Mouse (Mus musculus): Measurements from ENCODE around the gene Icam1.
"Not testable (repeated sequence)": the region's sequence is repeated elsewhere in the genome, so short reads cannot be mapped to it uniquely, and the experiment has no call there.

The Icam1 gene

GRCm38 (mm10) chr9:21022726-21023125, 6.9 kb downstream of the Icam1 start:
- no peak for DNase-seq (ENCODE audit: low spot score in 2 of 2)

GRCm38 (mm10) chr9:21025258-21025810, 9.5 kb downstream of the Icam1 start:
- DNase-seq (ENCODE audit: low spot score in 2 of 2), result no peak

GRCm38 (mm10) chr9:21026849-21027248, 11.1 kb downstream of the Icam1 start:
- no peak for DNase-seq (ENCODE audit: low spot score in 2 of 2)

- peak in 1 of 2 experiments; percentile 29 for DNase-seq (ENCODE audit: low spot score in 2 of 2)
Observed at GRCm38 (mm10) chr9:21027774-21028290, 12.0 kb downstream of the Icam1 start.

- DNase-seq (ENCODE audit: low spot score in 2 of 2), result peak; percentile 43 to 57
Observed at GRCm38 (mm10) chr9:21028560-21029110, 12.8 kb downstream of the Icam1 start.

- peak; percentile 92 to 95 for DNase-seq (ENCODE audit: low spot score in 2 of 2)
Observed at GRCm38 (mm10) chr9:21029291-21030054, 13.7 kb downstream of the Icam1 start, which contains the start of gene Icam4. Icam4 (plus strand) TSS chr9:21029373.

GRCm38 (mm10) chr9:21030055-21030600, 14.3 kb downstream of the Icam1 start:
- peak in 1 of 2 experiments; percentile 63 for DNase-seq (ENCODE audit: low spot score in 2 of 2)

GRCm38 (mm10) chr9:21030781-21031250, 15.0 kb downstream of the Icam1 start:
- DNase-seq (ENCODE audit: low spot score in 2 of 2), result peak; percentile 83 to 94

GRCm38 (mm10) chr9:21031251-21031895, 15.6 kb downstream of the Icam1 start:
- peak; percentile 68 to 70 for DNase-seq (ENCODE audit: low spot score in 2 of 2)

- peak; percentile 65 to 66 for DNase-seq (ENCODE audit: low spot score in 2 of 2)
Observed at GRCm38 (mm10) chr9:21031896-21032351, 16.1 kb downstream of the Icam1 start, which contains the start of gene Icam5. Icam5 (plus strand) TSS chr9:21032073.

- no peak for DNase-seq (ENCODE audit: low spot score in 2 of 2)
Observed at GRCm38 (mm10) chr9:21032491-21032890, 16.7 kb downstream of the Icam1 start.

GRCm38 (mm10) chr9:21033136-21033535, 17.4 kb downstream of the Icam1 start:
- DNase-seq (ENCODE audit: low spot score in 2 of 2), result peak; percentile 82 to 94

GRCm38 (mm10) chr9:21034481-21035085, 18.8 kb downstream of the Icam1 start:
- DNase-seq (ENCODE audit: low spot score in 2 of 2), result peak in 1 of 2 experiments; percentile 55

GRCm38 (mm10) chr9:21035586-21035985, 19.8 kb downstream of the Icam1 start:
- no peak for DNase-seq (ENCODE audit: low spot score in 2 of 2)

- no peak for DNase-seq (ENCODE audit: low spot score in 2 of 2)
Observed at GRCm38 (mm10) chr9:21036161-21036560, 20.4 kb downstream of the Icam1 start.

GRCm38 (mm10) chr9:21036666-21037065, 20.9 kb downstream of the Icam1 start:
- DNase-seq (ENCODE audit: low spot score in 2 of 2), result no peak

GRCm38 (mm10) chr9:21037481-21037891, 21.7 kb downstream of the Icam1 start:
- DNase-seq (ENCODE audit: low spot score in 2 of 2), result peak in 1 of 2 experiments; percentile 27

GRCm38 (mm10) chr9:21039779-21040178, 24.0 kb downstream of the Icam1 start:
- DNase-seq (ENCODE audit: low spot score in 2 of 2), result peak in 1 of 2 experiments; percentile 41

- no peak for DNase-seq (ENCODE audit: low spot score in 2 of 2)
Observed at GRCm38 (mm10) chr9:21041308-21041707, 25.5 kb downstream of the Icam1 start.

GRCm38 (mm10) chr9:21043563-21043962, 27.8 kb downstream of the Icam1 start:
- DNase-seq (ENCODE audit: low spot score in 2 of 2), result no peak

- not testable (repeated sequence) for DNase-seq (ENCODE audit: low spot score in 2 of 2)
Observed at GRCm38 (mm10) chr9:21044785-21045184, 29.0 kb downstream of the Icam1 start.
